In genomic region chr2:48317821-48318220, GRCm38 (mm10) we compare ENCODE assay signal across 8 mouse cellular contexts.
A peak's percentile ranks its signal among the peaks of the same experiment; 100 is the strongest.
DNase-seq lines count a peak whose midpoint lies in the region; ATAC-seq and TF ChIP-seq lines count a peak whose summit lies in the region.
"Had no signal": no experiment of that assay in that cellular context is flagged by ENCODE, and none has a peak within 500 bp of the region (broad histone marks: within the 10 kb centered on the region; RNA-seq: fewer than 3 reads in every experiment).

No protein-coding gene starts in this region.

- 53% methylated on average over 7 of the region's 7 CpGs for WGBS in midbrain, postnatal 0 days

- no peaks in the 10 kb centered on the region for H3K36me3 ChIP-seq in midbrain, postnatal 0 days (ENCODE audit: insufficient read depth, low read length)

- peaks cover 2% of the 10 kb centered on the region; the same call in 1 of the 2 replicates for H3K4me1 ChIP-seq in midbrain, postnatal 0 days (ENCODE audit: insufficient read depth, low read length)

- ATAC-seq in midbrain, postnatal 0 days (ENCODE audit: low FRiP score), result peak; percentile 41; the same call in 1 of the 2 replicates
- ATAC-seq in CD4-positive, CD25-positive, alpha-beta regulatory T cell, adult 4 months, result no peak

- H3K4me3 ChIP-seq in midbrain, postnatal 0 days (ENCODE audit: low read depth, low read length), result no peak overlapping the region

- intact Hi-C loops in gastrocnemius, postnatal 36 days (cut with DNase I), result no loop called here

- H3K4me2 ChIP-seq in midbrain, postnatal 0 days (ENCODE audit: low read depth, low read length, poor library complexity, severe bottlenecking), result 0 out of 2 replicates have a peak overlapping the region, but pooled peaks have one; percentile 9

- no peaks in the 10 kb centered on the region for H3K9me3 ChIP-seq in midbrain, postnatal 0 days (ENCODE audit: low read length)

- TF ChIP-seq CTCF in midbrain, postnatal 0 days (IDR thresholded peaks at IDR 0.05), result no peak

- peak; percentile 39 to 50 for DNase-seq in cerebellum, adult 18-20 months
- DNase-seq in cerebellum, postnatal 36 days, result peak; percentile 29 to 33
- peak; percentile 16 to 27 for DNase-seq in gastrocnemius, postnatal 36 days
- DNase-seq in midbrain, postnatal 0 days (ENCODE audit: low spot score), result peak; percentile 42
- no peak for DNase-seq in urinary bladder, postnatal 36 days (ENCODE audit: low spot score in 2 of 2)
- no peak for DNase-seq in urinary bladder, postnatal 4 days (ENCODE audit: low spot score in 2 of 2)

- no peak overlapping the region for H3K9ac ChIP-seq in midbrain, postnatal 0 days (replicated peaks; ENCODE audit: low read length, poor library complexity, severe bottlenecking)

- H3K27ac ChIP-seq in midbrain, postnatal 0 days (ENCODE audit: low read depth, low read length), result no peak overlapping the region
- H3K27ac ChIP-seq: macrophage had no signal

- no peaks in the 10 kb centered on the region for H3K27me3 ChIP-seq in midbrain, postnatal 0 days (ENCODE audit: insufficient read depth, low read length)

Comparison
In these comparisons a context has a peak if more than half of its experiments do, and no peak if none do; other contexts are left out.
1. DNase-seq: peak in cerebellum, adult 18-20 months (2 of 2), cerebellum, postnatal 36 days (2 of 2), gastrocnemius, postnatal 36 days (2 of 2) and midbrain, postnatal 0 days (single experiment); none in urinary bladder, postnatal 36 days (0 of 2) and urinary bladder, postnatal 4 days (0 of 2).